Mouse (Mus musculus) CD4-positive, CD25-positive, alpha-beta regulatory T cell, adult 4 months (primary cell): Measurements from ENCODE around the gene 1500009C09Rik. TPM values are rescaled to one million over a fixed set of nuclear protein-coding genes. Genes with fewer than 3 reads are reported as not detected.

Experiments
- polyA plus RNA-seq, 2 experiments: library from polyadenylated mRNA; unstranded; fragments of 100-300 nt; shearing (Covaris generic); gene quantifications; one replicate each; pipeline ENCODE4 v1.2.1; 2017

1500009C09Rik gene
- polyA plus RNA-seq, 2 experiments from 2014 or later = not detected

Other genes with a start within 250 kb of the 1500009C09Rik start
- 10 to 100 TPM in 1 of 2 experiments, 1 to 10 TPM in 1; 7.8 to 10.2 TPM for gene Desi1, start 218.5 kb upstream of the 1500009C09Rik start, polyA plus RNA-seq
- 100 to 1,000 TPM; 175 to 178 TPM for gene Snu13, start 204.8 kb upstream of the 1500009C09Rik start, polyA plus RNA-seq
- gene 4930407I10Rik, start 193.2 kb upstream of the 1500009C09Rik start, polyA plus RNA-seq = not detected
- not detected for gene Mei1, start 182.4 kb upstream of the 1500009C09Rik start, polyA plus RNA-seq
- 10 to 100 TPM; 18.5 to 26.0 TPM for gene Ccdc134, start 124.5 kb upstream of the 1500009C09Rik start, polyA plus RNA-seq
- gene Srebf2, start 105.2 kb upstream of the 1500009C09Rik start, polyA plus RNA-seq = 10 to 100 TPM; 32.2 to 56.0 TPM
- gene Shisa8, start 39.6 kb upstream of the 1500009C09Rik start, polyA plus RNA-seq = not detected
- gene Tnfrsf13c, start 28.0 kb upstream of the 1500009C09Rik start, polyA plus RNA-seq = 10 to 100 TPM in 1 of 2 experiments, 1 to 10 TPM in 1; 2.2 to 10.5 TPM
- gene Cenpm, start 7.6 kb upstream of the 1500009C09Rik start, polyA plus RNA-seq = 10 to 100 TPM in 1 of 2 experiments, 1 to 10 TPM in 1; 6.7 to 18.5 TPM
- gene Sept3, start 22.5 kb downstream of the 1500009C09Rik start, polyA plus RNA-seq = not detected
- gene Wbp2nl, start 46.6 kb downstream of the 1500009C09Rik start, polyA plus RNA-seq = not detected
- 10 to 100 TPM; 58.4 to 70.3 TPM for gene Naga, start 86.5 kb downstream of the 1500009C09Rik start, polyA plus RNA-seq
- 1 to 10 TPM; 3.4 to 5.0 TPM for gene Pheta2, start 86.5 kb downstream of the 1500009C09Rik start, polyA plus RNA-seq
- 10 to 100 TPM; 76.9 to 95.0 TPM for gene Smdt1, start 86.6 kb downstream of the 1500009C09Rik start, polyA plus RNA-seq
- gene Ndufa6, start 101.9 kb downstream of the 1500009C09Rik start, polyA plus RNA-seq = 100 to 1,000 TPM; 433 to 535 TPM
- 10 to 100 TPM; 10.7 to 12.5 TPM for gene Cyp2d22, start 127.9 kb downstream of the 1500009C09Rik start, polyA plus RNA-seq
- not detected for gene Cyp2d11, start 141.6 kb downstream of the 1500009C09Rik start, polyA plus RNA-seq
- not detected for gene Cyp2d10, start 154.8 kb downstream of the 1500009C09Rik start, polyA plus RNA-seq
- gene Cyp2d9, start 181.0 kb downstream of the 1500009C09Rik start, polyA plus RNA-seq = not detected